Mouse (Mus musculus) kidney, adult 2 months (tissue): Measurements from ENCODE around the gene Car9.

Source experiments
- CTCF ChIP-seq: fragments of 200-500 bp; conservative IDR thresholded peaks from 2 replicates; pipeline ENCODE4 v1.5.1; 2011; ENCODE audit warnings: low read depth, mild to moderate bottlenecking, control low read depth, low read length, moderate library complexity, mixed read lengths; ENCODE audit not compliant: insufficient read depth, insufficient read length
- POLR2A ChIP-seq: fragments of 200-500 bp; IDR thresholded peaks from one replicate; pipeline ENCODE4 v1.6.1; 2011; ENCODE audit warnings: low read depth, low read length, control low read depth

GRCm38 (mm10) chr4:43506074-43506473, 692 bp upstream of the Car9 start:
- TF ChIP-seq CTCF (no peak), POLR2A (no peak)
